Mouse (Mus musculus): Measurements from ENCODE around the gene Pla2g12b.

GRCm38 (mm10) chr10:59364551-59364950 is 38.9 kb upstream of the Pla2g12b start:
- TF ChIP-seq POLR2A (IDR thresholded peaks at IDR 0.05; ENCODE audit: low read depth, low read length) (no peak), CTCF (IDR thresholded peaks at IDR 0.05; ENCODE audit: borderline replicate concordance, insufficient read depth, low read length) (no peak)

Data from embryonic fibroblast, embryonic 13.5 days (primary cell).